Mouse (Mus musculus): ENCODE data around the gene Rpusd3. TPM values are rescaled to one million over a fixed set of nuclear protein-coding genes. Genes with fewer than 3 reads are reported as not detected.
A peak's percentile ranks its signal among the peaks of the same experiment; 100 is the strongest.

Rpusd3 gene
- polyA plus RNA-seq, 1 experiment from 2014 or later: 36.3 TPM

DNA sequence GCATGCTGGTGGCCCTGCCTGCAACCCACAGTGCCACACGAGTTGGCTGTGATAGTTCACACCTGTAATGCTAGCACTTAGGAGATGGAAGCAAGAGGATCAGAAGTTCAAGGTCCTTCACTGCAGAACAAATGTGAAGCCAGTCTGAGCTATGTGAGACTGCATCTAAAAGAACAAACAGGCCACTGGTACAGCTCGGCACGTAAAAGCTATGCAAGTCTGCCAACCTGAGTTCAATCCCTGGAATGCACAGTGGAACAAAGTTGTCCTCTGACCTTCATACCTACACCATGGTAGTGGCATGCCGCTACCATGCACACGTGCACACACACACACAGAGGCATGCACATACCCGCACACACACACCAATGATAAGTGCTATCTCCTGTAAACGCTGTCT, 5.0 kb upstream of the Rpusd3 start:
- DNase-seq (ENCODE audit: low spot score): no peak
- Histone ChIP-seq H3K36me3 (no peaks in the 10 kb centered on the region), H3K27ac (no peak overlapping the region), H3K9me3 (no peaks in the 10 kb centered on the region), H3K4me1 (replicated peaks) (peaks cover 7% of the 10 kb centered on the region), H3K4me3 (no peak overlapping the region), H3K27me3 (ENCODE audit: insufficient read depth, poor library complexity, severe bottlenecking) (no peaks in the 10 kb centered on the region)
- WGBS: 92% methylated on average over 7 of the region's 7 CpGs

DNA sequence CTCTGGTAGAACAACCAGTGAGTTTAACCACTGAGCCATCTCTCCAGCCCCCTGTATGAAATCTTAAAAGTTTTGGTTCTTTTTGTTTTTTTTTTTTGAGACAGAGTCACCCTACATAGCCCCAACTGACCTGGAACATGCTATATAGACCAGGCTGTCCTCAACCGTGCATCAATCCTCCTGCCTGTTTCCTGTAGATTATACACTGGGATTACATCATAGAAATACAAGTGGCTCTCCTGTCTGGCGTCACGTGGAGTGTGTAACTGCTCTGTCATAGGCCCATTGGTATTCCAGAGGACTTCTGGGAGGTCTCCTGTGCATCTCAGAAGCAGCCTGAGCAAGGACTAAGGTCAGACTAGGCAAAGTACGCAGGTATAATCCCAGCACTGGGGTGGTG, 3.9 kb upstream of the Rpusd3 start:
- H3K27ac ChIP-seq: no peak overlapping the region
- peaks cover 18% of the 10 kb centered on the region for H3K4me1 ChIP-seq (replicated peaks)
- H3K9me3 ChIP-seq: no peaks in the 10 kb centered on the region
- no peak overlapping the region for H3K4me3 ChIP-seq
- H3K36me3 ChIP-seq: no peaks in the 10 kb centered on the region
- 88% methylated on average over 4 of the region's 4 CpGs for WGBS
- H3K27me3 ChIP-seq (ENCODE audit: insufficient read depth, poor library complexity, severe bottlenecking): no peaks in the 10 kb centered on the region
- DNase-seq (ENCODE audit: low spot score): no peak

DNA sequence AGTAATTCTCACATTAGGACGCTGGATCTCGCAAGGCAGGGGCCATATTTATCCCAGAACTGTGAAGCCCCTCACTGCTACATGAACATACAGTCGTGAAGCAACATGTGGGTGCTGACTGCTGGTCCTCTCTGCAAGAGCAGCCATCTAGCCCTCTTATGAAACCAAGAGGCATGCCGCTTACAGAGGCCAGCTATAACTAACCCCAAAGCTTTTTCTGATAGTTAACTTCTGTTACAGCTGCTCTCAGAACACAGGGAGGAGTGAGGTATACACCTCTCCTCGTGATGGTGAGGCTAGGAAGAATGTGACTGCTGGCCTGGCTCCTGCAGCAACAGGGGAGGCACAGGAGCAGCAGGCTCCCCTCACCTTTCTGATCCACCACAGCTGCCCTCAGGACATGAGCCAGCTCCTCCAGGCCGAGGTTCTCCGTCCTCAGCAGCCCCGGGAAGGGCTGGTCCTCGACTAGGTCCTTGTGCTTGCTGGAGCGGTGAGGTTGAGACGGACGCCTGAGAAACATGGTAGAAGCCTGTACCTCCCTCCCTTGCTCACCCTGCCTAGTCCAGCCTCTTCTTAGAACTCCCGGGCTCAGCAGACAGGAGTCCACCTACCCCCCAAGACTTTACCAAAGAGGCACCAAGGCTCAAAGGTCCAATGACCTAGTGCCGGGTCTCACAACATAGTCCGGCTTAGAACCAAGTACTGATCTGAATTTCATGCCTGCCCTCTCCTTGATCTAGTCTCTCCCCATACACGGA, 520 bp downstream of the Rpusd3 start:
- H3K4me3 ChIP-seq: peak overlapping the region; percentile 71
- peak overlapping the region; percentile 88 for H3K27ac ChIP-seq
- H3K27me3 ChIP-seq (ENCODE audit: insufficient read depth, poor library complexity, severe bottlenecking): no peaks in the 10 kb centered on the region
- H3K36me3 ChIP-seq: peaks cover 30% of the 10 kb centered on the region
- DNase-seq (ENCODE audit: low spot score): no peak
- no peaks in the 10 kb centered on the region for H3K9me3 ChIP-seq
- 18% methylated on average over 16 of the region's 16 CpGs for WGBS
- peaks cover 25% of the 10 kb centered on the region for H3K4me1 ChIP-seq (replicated peaks)

DNA sequence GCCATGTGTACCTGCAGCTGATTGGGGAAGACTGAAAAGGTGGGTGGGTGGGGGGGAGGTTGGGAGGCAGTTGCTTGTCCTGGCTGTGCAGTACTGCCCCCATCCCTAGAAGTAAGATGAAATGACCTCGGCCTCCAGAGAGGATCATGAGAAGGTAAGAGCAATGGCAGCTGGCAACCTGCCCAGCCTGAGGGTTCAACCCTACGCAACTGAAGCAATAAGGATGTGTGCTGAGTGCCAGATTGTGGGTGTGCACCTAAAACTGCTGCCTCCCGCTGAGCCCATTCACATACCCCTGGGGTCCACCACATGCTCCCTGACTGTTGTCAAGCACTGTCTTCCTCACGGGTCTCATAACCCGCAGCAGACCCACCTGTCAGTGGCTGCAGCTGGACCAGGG, 2.7 kb downstream of the Rpusd3 start:
- peaks cover 25% of the 10 kb centered on the region for H3K4me1 ChIP-seq (replicated peaks)
- H3K27me3 ChIP-seq (ENCODE audit: insufficient read depth, poor library complexity, severe bottlenecking): no peaks in the 10 kb centered on the region
- H3K9me3 ChIP-seq: no peaks in the 10 kb centered on the region
- no peak for DNase-seq (ENCODE audit: low spot score)
- H3K27ac ChIP-seq: no peak overlapping the region
- no peak overlapping the region for H3K4me3 ChIP-seq
- peaks cover 39% of the 10 kb centered on the region for H3K36me3 ChIP-seq
- WGBS: 92% methylated on average over 5 of the region's 5 CpGs

DNA sequence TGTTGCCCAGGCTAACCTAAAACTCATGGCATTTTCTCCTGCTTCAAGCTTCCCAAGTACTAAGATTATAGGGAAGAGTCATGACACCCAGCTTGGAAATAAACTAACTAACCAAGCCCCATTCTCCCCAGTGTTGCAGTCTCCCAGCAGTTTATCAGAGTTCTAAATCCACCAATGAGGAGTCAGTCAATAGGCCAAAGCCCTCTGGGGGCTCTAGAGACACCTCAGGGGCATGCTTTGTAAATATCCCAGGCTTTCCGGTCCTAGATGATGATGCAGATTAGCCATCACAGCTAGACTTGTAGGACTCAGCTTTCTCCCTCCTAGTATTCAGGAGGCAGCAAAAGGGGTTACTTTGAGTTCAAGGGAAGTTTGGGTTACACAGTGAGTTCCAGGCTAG, 9.1 kb downstream of the Rpusd3 start:
- Histone ChIP-seq H3K27ac (no peak overlapping the region), H3K27me3 (ENCODE audit: insufficient read depth, poor library complexity, severe bottlenecking) (no peaks in the 10 kb centered on the region), H3K36me3 (peaks cover 39% of the 10 kb centered on the region), H3K4me1 (replicated peaks) (no peaks in the 10 kb centered on the region), H3K4me3 (no peak overlapping the region), H3K9me3 (no peaks in the 10 kb centered on the region)
- DNase-seq (ENCODE audit: low spot score): no peak
- 72% methylated on average over 1 of the region's 1 CpGs for WGBS

DNA sequence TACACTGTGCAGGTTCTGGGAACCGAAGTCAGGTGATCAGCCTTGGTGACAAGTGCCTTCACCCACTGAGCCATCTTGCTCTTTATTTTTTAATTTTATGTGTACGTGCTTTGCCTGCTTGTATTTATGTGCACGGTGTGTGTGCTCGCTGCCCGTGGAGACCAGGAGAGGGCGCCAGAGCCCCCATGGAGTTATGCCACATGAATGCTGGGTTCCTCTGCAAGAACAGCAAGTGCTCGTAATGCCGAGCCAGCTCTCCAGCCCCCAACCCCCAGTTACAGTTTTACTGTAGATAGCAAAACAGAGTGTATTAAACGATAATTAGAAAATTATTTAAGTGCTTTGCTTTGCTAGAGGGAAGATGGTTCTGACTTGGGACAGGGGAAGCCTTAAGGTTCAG, 12.5 kb downstream of the Rpusd3 start:
- H3K4me3 ChIP-seq: no peak overlapping the region
- 76% methylated on average over 9 of the region's 9 CpGs for WGBS
- H3K27me3 ChIP-seq (ENCODE audit: insufficient read depth, poor library complexity, severe bottlenecking): no peaks in the 10 kb centered on the region
- no peaks in the 10 kb centered on the region for H3K4me1 ChIP-seq (replicated peaks)
- H3K27ac ChIP-seq: no peak overlapping the region
- peaks cover 22% of the 10 kb centered on the region for H3K36me3 ChIP-seq
- no peak for DNase-seq (ENCODE audit: low spot score)
- H3K9me3 ChIP-seq: no peaks in the 10 kb centered on the region

DNA sequence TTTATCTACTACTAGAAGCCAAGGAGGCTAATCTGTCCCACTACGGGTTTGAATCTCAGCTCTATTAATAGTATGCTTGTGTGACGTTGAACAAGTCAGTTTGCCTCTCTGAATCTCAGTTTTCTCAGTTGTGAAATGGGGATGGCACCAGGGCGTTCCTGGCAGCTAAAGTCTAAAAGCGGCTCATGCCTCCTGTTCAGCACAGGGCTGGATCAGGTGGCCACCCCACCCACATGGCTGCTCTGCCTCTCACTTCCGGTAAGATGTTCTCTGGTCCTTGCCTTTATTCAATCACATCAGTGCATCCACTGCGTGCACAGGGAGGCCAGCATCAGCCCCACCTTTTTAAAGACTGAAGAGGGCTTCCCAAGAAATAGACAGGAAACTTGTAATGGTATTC, 13.7 kb downstream of the Rpusd3 start:
- H3K27ac ChIP-seq: no peak overlapping the region
- H3K9me3 ChIP-seq: no peaks in the 10 kb centered on the region
- H3K27me3 ChIP-seq (ENCODE audit: insufficient read depth, poor library complexity, severe bottlenecking): no peaks in the 10 kb centered on the region
- DNase-seq (ENCODE audit: low spot score): no peak
- H3K4me1 ChIP-seq (replicated peaks): no peaks in the 10 kb centered on the region
- no peak overlapping the region for H3K4me3 ChIP-seq
- WGBS: 87% methylated on average over 6 of the region's 6 CpGs
- H3K36me3 ChIP-seq: peaks cover 30% of the 10 kb centered on the region

DNA sequence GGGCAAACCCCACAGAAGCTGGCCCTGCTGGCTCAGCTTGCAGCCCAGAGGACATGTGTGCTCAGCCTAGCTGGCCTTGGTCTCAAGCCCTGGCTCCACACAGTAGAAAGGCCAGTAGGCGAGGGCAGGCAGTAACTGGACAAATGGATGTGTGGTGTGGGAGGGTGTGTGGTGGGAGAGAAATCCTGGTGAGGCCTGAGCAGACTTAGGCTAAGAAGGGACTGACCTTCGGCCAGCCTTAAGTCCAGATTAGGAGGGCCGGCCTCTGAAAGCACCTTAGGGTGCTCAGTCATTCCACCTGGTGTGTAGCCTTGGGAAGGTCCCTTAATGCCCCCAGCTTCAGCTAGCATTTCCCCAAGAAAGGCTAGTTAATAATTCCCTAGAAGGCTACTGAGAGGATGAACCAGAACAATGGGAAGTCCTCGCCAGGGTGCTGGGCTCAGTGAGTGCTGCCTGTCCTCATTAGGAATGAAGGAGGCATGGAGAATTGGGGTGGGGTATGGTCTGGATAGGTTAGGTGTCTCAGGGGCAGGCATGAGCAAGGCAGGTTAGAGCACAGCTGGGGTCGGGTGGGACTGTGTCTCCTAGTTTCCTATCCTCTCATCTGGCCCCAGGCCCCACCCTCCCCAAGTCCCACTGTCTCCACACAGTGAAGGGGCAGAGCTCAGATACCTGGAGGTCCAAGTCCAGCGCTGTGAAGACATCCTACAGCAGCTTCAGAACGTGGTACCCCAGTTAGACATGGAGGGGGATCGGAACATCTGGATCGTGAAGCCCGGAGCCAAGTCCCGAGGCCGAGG, 14.3 kb downstream of the Rpusd3 start:
- peaks cover 35% of the 10 kb centered on the region for H3K36me3 ChIP-seq
- H3K4me1 ChIP-seq (replicated peaks): no peaks in the 10 kb centered on the region
- H3K9me3 ChIP-seq: no peaks in the 10 kb centered on the region
- 78% methylated on average over 12 of the region's 12 CpGs for WGBS
- no peak for DNase-seq (ENCODE audit: low spot score)
- no peak overlapping the region for H3K4me3 ChIP-seq
- H3K27ac ChIP-seq: 0 out of 2 replicates have a peak overlapping the region, but pooled peaks have one; percentile 6
- H3K27me3 ChIP-seq (ENCODE audit: insufficient read depth, poor library complexity, severe bottlenecking): no peaks in the 10 kb centered on the region

DNA sequence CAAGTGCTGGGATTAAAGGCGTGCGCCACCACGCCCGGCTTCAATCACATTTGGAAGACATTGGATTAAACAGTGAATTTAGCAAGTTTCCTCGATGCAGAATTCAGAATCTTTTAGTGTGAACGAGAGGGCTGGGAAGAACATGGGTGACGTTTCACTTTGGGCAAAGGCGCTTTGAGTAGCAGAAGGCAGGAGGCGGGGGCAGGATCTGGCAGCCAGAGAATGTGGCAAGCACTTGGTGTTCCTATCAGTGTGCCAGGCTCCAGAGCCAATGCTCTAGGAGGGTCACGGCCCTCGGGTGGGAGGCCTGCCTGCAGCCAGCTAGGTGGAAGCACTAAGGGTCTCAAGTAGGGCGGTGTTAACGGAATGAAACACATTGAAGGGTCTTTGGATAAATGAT, 17.0 kb downstream of the Rpusd3 start:
- 93% methylated on average over 13 of the region's 13 CpGs for WGBS
- Histone ChIP-seq H3K27ac (no peak overlapping the region), H3K36me3 (peaks cover 36% of the 10 kb centered on the region)

DNA sequence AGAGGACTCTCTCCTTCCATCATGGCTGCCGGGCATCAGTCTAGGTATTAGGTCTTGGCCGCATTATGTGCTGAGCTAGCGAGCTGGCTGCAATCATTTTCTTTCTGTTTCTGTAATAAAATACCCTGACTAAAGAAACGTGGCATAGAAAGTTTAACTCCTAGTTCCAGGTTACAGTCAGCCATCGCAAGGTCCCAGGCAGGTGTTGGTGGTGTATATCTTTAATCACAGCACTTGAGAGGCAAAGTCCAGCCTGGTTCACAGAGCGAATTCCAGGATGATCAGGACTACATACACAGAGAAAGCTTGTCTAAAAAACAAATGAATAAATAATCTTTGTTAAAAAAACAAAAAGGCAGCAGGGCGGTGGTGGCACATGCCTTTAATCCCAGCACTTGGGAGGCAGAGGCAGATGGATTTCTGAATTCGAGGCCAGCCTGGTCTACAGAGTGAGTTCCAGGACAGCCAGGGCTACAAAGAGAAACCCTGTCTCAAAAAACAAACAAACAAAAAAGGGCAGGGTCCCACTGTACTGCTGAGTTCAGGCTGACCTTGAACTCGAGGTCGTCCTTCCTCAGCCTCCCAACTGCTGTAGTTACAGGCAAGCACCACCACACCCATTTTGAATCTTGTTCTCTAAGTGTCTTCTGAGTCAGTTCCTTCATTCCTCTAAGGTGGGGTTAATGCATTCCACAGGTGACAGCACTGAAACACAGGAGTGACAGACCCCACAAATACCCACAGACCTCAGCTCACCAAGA, 22.7 kb downstream of the Rpusd3 start:
- no peak for DNase-seq (ENCODE audit: low spot score)
- 86% methylated on average over 10 of the region's 10 CpGs for WGBS
- Histone ChIP-seq H3K4me1 (replicated peaks) (peaks cover 25% of the 10 kb centered on the region), H3K36me3 (peaks cover 47% of the 10 kb centered on the region), H3K9me3 (no peaks in the 10 kb centered on the region), H3K4me3 (no peak overlapping the region), H3K27ac (no peak overlapping the region), H3K27me3 (ENCODE audit: insufficient read depth, poor library complexity, severe bottlenecking) (0 out of 2 replicates have a peak, but pooled peaks cover 7% of the 10 kb centered on the region)

More for the DNA sequence above, 17.0 kb downstream of the Rpusd3 start:
- H3K27me3 ChIP-seq (ENCODE audit: insufficient read depth, poor library complexity, severe bottlenecking): no peaks in the 10 kb centered on the region
- 0 out of 2 replicates have a peak, but pooled peaks cover 6% of the 10 kb centered on the region for H3K4me1 ChIP-seq (replicated peaks)
- no peak for DNase-seq (ENCODE audit: low spot score)
- no peaks in the 10 kb centered on the region for H3K9me3 ChIP-seq
- no peak overlapping the region for H3K4me3 ChIP-seq

DNA sequence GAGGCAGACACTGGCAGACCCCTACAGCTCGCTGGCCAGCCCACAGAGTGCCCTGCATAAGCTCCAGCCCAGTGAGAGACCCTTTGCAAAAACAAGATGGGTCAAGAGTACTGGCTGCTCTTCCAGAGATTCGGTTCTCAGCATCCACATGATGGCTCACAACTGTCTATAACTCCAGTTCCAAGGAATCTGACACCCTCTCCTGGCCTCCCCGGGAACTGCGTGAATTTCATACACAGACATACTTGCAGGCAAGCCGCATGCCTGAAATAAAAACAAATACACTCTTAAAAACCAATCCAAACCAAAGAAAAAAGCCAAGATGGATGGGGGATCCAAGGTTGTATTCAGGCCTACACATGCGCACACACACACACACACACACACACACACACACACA, 23.6 kb downstream of the Rpusd3 start:
- H3K27ac ChIP-seq: no peak overlapping the region
- no peaks in the 10 kb centered on the region for H3K9me3 ChIP-seq
- peaks cover 49% of the 10 kb centered on the region for H3K36me3 ChIP-seq
- H3K4me1 ChIP-seq (replicated peaks): peaks cover 27% of the 10 kb centered on the region
- 89% methylated on average over 6 of the region's 6 CpGs for WGBS
- H3K27me3 ChIP-seq (ENCODE audit: insufficient read depth, poor library complexity, severe bottlenecking): 0 out of 2 replicates have a peak, but pooled peaks cover 7% of the 10 kb centered on the region
- no peak overlapping the region for H3K4me3 ChIP-seq
- DNase-seq (ENCODE audit: low spot score): no peak

DNA sequence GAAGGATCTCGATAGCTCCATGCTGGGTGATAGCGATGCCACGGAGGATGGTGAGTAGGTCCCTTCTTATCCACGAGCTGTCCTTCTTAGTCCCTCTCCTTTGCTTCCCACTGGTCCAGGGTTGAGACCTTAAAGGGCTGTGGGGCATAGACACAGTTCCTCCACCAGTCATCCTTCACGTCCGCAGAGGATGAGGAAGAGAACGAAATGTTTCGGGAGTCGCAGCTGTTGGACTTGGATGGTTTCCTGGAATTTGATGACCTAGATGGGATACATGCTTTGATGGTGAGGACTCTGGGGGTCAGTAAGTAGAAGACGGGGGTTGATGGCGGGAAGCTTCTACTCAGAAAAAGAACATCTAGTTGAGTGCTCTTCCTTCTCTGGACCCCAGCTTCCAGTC, 24.3 kb downstream of the Rpusd3 start:
- H3K27ac ChIP-seq: no peak overlapping the region
- 94% methylated on average over 11 of the region's 11 CpGs for WGBS
- no peak for DNase-seq (ENCODE audit: low spot score)

More for the DNA sequence above, 24.3 kb downstream of the Rpusd3 start:
- H3K4me1 ChIP-seq (replicated peaks): peaks cover 27% of the 10 kb centered on the region
- no peak overlapping the region for H3K4me3 ChIP-seq
- H3K9me3 ChIP-seq: no peaks in the 10 kb centered on the region
- H3K36me3 ChIP-seq: peaks cover 50% of the 10 kb centered on the region
- H3K27me3 ChIP-seq (ENCODE audit: insufficient read depth, poor library complexity, severe bottlenecking): 0 out of 2 replicates have a peak, but pooled peaks cover 7% of the 10 kb centered on the region

Measured in hindbrain, embryonic 10.5 days (tissue).